In the genomic region with DNA sequence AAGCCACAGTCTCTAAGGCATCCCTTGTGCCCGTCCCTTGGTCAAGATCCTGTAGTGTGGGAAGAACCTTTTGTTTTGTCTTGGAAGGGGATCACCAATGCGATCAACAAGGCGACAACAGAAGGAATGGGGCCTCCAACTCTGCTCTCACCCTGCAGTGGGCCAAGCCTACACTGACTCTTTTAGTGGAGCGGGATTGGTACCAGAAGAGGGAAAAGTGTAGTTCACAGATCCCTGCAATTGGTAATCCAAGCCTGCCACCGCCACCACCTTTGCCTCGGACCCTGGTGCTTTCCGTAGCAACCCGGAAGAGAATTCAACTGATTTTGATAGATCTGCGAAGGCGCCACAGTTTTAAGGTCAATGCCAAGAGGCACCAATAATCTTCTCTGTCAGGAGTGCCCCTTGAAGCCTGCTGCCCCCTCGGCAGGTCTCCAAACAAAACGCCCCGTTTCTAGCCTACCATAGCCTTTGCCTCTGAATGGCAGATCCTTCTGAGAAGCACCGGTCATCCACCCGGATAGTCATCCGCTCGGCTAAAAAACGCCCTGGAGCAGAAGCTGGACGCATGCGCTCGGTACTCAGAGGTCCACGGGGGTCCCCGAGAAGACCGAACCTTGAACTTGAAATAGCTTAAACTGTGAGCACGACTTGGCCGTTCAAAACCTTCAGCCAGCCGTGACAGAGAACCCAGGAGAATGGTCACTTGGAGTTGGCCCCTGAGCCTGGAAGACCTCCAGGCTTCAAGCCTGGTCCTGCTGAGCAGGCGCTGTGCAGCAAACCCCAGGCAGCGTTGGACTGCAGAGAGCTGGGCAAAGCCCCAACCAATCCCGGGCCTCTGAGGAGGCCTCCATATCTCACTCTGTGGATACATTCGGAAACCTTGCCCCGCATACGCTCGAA, we compare ENCODE assay signal across 13 mouse cellular contexts. TPM values are rescaled to one million over a fixed set of nuclear protein-coding genes. Genes with fewer than 3 reads are reported as not detected.
DNase-seq lines count a peak whose midpoint lies in the region; ATAC-seq and TF ChIP-seq lines count a peak whose summit lies in the region.
"Had no signal": no experiment of that assay in that cellular context is flagged by ENCODE, and none has a peak within 500 bp of the region (broad histone marks: within the 10 kb centered on the region; RNA-seq: fewer than 3 reads in every experiment).

No protein-coding gene starts in this region.

- ATAC-seq in liver, postnatal 0 days: no peak
- ATAC-seq in heart, postnatal 0 days (ENCODE audit: insufficient read depth, low read depth): no peak

- H3K9me3 ChIP-seq in liver, postnatal 0 days (ENCODE audit: low read length): no peaks in the 10 kb centered on the region
- no peaks in the 10 kb centered on the region for H3K9me3 ChIP-seq in heart, postnatal 0 days (replicated peaks; ENCODE audit: control insufficient read depth, low read length)
- H3K9me3 ChIP-seq: liver, embryonic 13.5 days had no signal

- WGBS in liver, postnatal 0 days (ENCODE audit: insufficient replicate concordance): 2% methylated on average over 34 of the region's 34 CpGs
- 1% methylated on average over 34 of the region's 34 CpGs for WGBS in heart, postnatal 0 days

- peaks cover 14% of the 10 kb centered on the region for H3K4me1 ChIP-seq in liver, postnatal 0 days (ENCODE audit: insufficient read depth)
- H3K4me1 ChIP-seq in heart, postnatal 0 days (ENCODE audit: control insufficient read depth, insufficient read depth): peaks cover 9% of the 10 kb centered on the region

- H3K27ac ChIP-seq in liver, postnatal 0 days (ENCODE audit: low read depth): no peak overlapping the region
- no peak overlapping the region for H3K27ac ChIP-seq in heart, postnatal 0 days (ENCODE audit: low read depth)
- H3K27ac ChIP-seq: kidney, postnatal 0 days; liver, embryonic 13.5 days had no signal

- H3K36me3 ChIP-seq in liver, postnatal 0 days (replicated peaks; ENCODE audit: insufficient read depth, low read length): no peaks in the 10 kb centered on the region
- H3K36me3 ChIP-seq in heart, postnatal 0 days (replicated peaks; ENCODE audit: control insufficient read depth, insufficient read depth, low read length): no peaks in the 10 kb centered on the region
- H3K36me3 ChIP-seq: liver, embryonic 13.5 days had no signal

- H3K27me3 ChIP-seq in liver, postnatal 0 days (ENCODE audit: insufficient read depth, low read length): peaks cover 95% of the 10 kb centered on the region
- peaks cover 100% of the 10 kb centered on the region for H3K27me3 ChIP-seq in heart, postnatal 0 days (ENCODE audit: control insufficient read depth, insufficient read depth, low read length)

- H3K4me3 ChIP-seq in liver, postnatal 0 days (ENCODE audit: low read depth, low read length): no peak overlapping the region
- H3K4me3 ChIP-seq in heart, postnatal 0 days (ENCODE audit: low read depth, low read length): peak overlapping the region; percentile 4; the same call in 1 of the 2 replicates
- H3K4me3 ChIP-seq: liver, embryonic 13.5 days had no signal

- TF ChIP-seq EP300 in liver, postnatal 0 days (IDR thresholded peaks at IDR 0.05; ENCODE audit: low read depth): no peak
- TF ChIP-seq EP300 in heart, postnatal 0 days (IDR thresholded peaks at IDR 0.05; ENCODE audit: low read depth): no peak

- DNase-seq in gastrocnemius, postnatal 10 days: peak; percentile 30
- no peak for DNase-seq in gastrocnemius, adult 8-10 months (ENCODE audit: low spot score in 2 of 2)
- DNase-seq in liver (peak; percentile 15), R1 (ENCODE audit: low read depth, low spot score) (peak; percentile 17)
- no peak for DNase-seq in liver, postnatal 0 days
- DNase-seq in heart, postnatal 0 days (ENCODE audit: low spot score): no peak
- DNase-seq in thymus, adult 18-20 months: no peak
- DNase-seq: adrenal gland, postnatal 14 days; liver, embryonic 13.5 days; right cerebral cortex, postnatal 25 days; thymus, postnatal 25 days had no signal

- H3K4me2 ChIP-seq in liver, postnatal 0 days (ENCODE audit: low read depth, low read length): no peak overlapping the region
- no peak overlapping the region for H3K4me2 ChIP-seq in heart, postnatal 0 days (ENCODE audit: low read depth, low read length)
- H3K4me2 ChIP-seq: liver, embryonic 13.5 days had no signal

- no peak overlapping the region for H3K9ac ChIP-seq in liver, postnatal 0 days (replicated peaks)
- H3K9ac ChIP-seq in heart, postnatal 0 days (replicated peaks; ENCODE audit: low read depth, low read length): no peak overlapping the region
- H3K9ac ChIP-seq: liver, embryonic 13.5 days had no signal

- TF ChIP-seq CTCF in liver, postnatal 0 days (IDR thresholded peaks at IDR 0.05; ENCODE audit: low read depth): no peak
- no peak for TF ChIP-seq CTCF in heart, postnatal 0 days (IDR thresholded peaks at IDR 0.05; ENCODE audit: low read depth)

RNA-seq across cellular contexts. Expression of a gene that starts 3.4 kb away (rescaled TPM):
- total RNA-seq in gastrocnemius, postnatal 10 days (2021): not detected
- not detected for total RNA-seq in gastrocnemius, adult 8-10 months (2022)
- polyA plus RNA-seq in liver, postnatal 0 days (2015; fragmentation: Nextera tagmentation; extraction: Ambion mirVana): not detected in 2 replicates
- not detected in 2 replicates for total RNA-seq in heart, postnatal 0 days (2014; rRNA removed; ENCODE audit: low replicate concordance)
- not detected in 2 replicates for polyA plus RNA-seq in heart, postnatal 0 days (2015; fragmentation: Nextera tagmentation; extraction: Ambion mirVana)
- total RNA-seq: adrenal gland, postnatal 14 days had no signal
- polyA plus RNA-seq: cortical plate, adult 2 months; kidney, postnatal 0 days; liver, embryonic 13.5 days had no signal

RNA-seq across cellular contexts. Expression of a gene that starts 28.3 kb away (rescaled TPM):
- total RNA-seq in gastrocnemius, postnatal 10 days (2021): not detected
- total RNA-seq in gastrocnemius, adult 8-10 months (2022): not detected
- not detected in 2 replicates for polyA plus RNA-seq in liver, postnatal 0 days (2015; fragmentation: Nextera tagmentation; extraction: Ambion mirVana)
- total RNA-seq in heart, postnatal 0 days (2014; rRNA removed; ENCODE audit: low replicate concordance): 0.15 and 4.1 TPM in 2 replicates
- polyA plus RNA-seq in heart, postnatal 0 days (2015; fragmentation: Nextera tagmentation; extraction: Ambion mirVana): 0.10 TPM in 1 of 2 replicates, not detected in the other
- total RNA-seq: adrenal gland, postnatal 14 days had no signal
- polyA plus RNA-seq: cortical plate, adult 2 months; liver, embryonic 13.5 days had no signal

RNA-seq across cellular contexts. Expression of a gene that starts 36.8 kb away (rescaled TPM):
- total RNA-seq in gastrocnemius, postnatal 10 days (2021): not detected
- not detected for total RNA-seq in gastrocnemius, adult 8-10 months (2022)
- 1.3 and 1.6 TPM in 2 replicates for polyA plus RNA-seq in liver, postnatal 0 days (2015; fragmentation: Nextera tagmentation; extraction: Ambion mirVana)
- 0.11 and 0.19 TPM in 2 replicates for total RNA-seq in heart, postnatal 0 days (2014; rRNA removed; ENCODE audit: low replicate concordance)
- 0.75 and 1.2 TPM in 2 replicates for polyA plus RNA-seq in heart, postnatal 0 days (2015; fragmentation: Nextera tagmentation; extraction: Ambion mirVana)
- polyA plus RNA-seq: cortical plate, adult 2 months; kidney, postnatal 0 days had no signal

RNA-seq across cellular contexts. Expression of a gene that starts 48.0 kb away (rescaled TPM):
- not detected for total RNA-seq in gastrocnemius, postnatal 10 days (2021)
- total RNA-seq in gastrocnemius, adult 8-10 months (2022): not detected
- polyA plus RNA-seq in liver, postnatal 0 days (2015; fragmentation: Nextera tagmentation; extraction: Ambion mirVana): not detected in 2 replicates
- not detected in 2 replicates for total RNA-seq in heart, postnatal 0 days (2014; rRNA removed; ENCODE audit: low replicate concordance)
- 0.16 TPM in 2 replicates for polyA plus RNA-seq in heart, postnatal 0 days (2015; fragmentation: Nextera tagmentation; extraction: Ambion mirVana)
- total RNA-seq: adrenal gland, postnatal 14 days had no signal
- polyA plus RNA-seq: cortical plate, adult 2 months; liver, embryonic 13.5 days had no signal

RNA-seq across cellular contexts. Expression of a gene that starts 58.5 kb away (rescaled TPM):
- under 1 TPM in 1 of 2 experiments, not detected in 1; 0.32 TPM for total RNA-seq in gastrocnemius, postnatal 10 days (2021)
- not detected for total RNA-seq in gastrocnemius, adult 8-10 months (2022)
- polyA plus RNA-seq in liver, postnatal 0 days (2015; fragmentation: Nextera tagmentation; extraction: Ambion mirVana): 72.5 and 75.0 TPM in 2 replicates
- 1.7 TPM in 1 of 2 replicates, not detected in the other for total RNA-seq in heart, postnatal 0 days (2014; rRNA removed; ENCODE audit: low replicate concordance)
- polyA plus RNA-seq in heart, postnatal 0 days (2015; fragmentation: Nextera tagmentation; extraction: Ambion mirVana): 0.59 and 0.66 TPM in 2 replicates
- polyA plus RNA-seq: cortical plate, adult 2 months; kidney, postnatal 0 days had no signal

Comparison
In these comparisons a context has a peak if more than half of its experiments do, and no peak if none do; other contexts are left out.
1. DNase-seq: peak in gastrocnemius, postnatal 10 days (single experiment), liver (single experiment) and R1 (single experiment); none in gastrocnemius, adult 8-10 months (0 of 2), liver, postnatal 0 days (single experiment), heart, postnatal 0 days (single experiment) and thymus, adult 18-20 months (0 of 2).